Mouse (Mus musculus) forebrain, embryonic 13.5 days (tissue): Measurements from ENCODE around the gene Tnnc2. TPM values are rescaled to one million over a fixed set of nuclear protein-coding genes. Genes with fewer than 3 reads are reported as not detected.
A peak's percentile ranks its signal among the peaks of the same experiment; 100 is the strongest.

Source experiments
- ATAC-seq: fragments of 200-750 bp; cut with Nextera tagmentation; 2 replicates; pipeline ENCODE4 v1.8.0; 2017
- H3K27ac ChIP-seq: fragments of 300-500 bp; sonication (generic); 2 replicates; pipeline ENCODE4 v1.5.1; 2015; ENCODE audit warnings: inconsistent platforms, mild to moderate bottlenecking, moderate library complexity
- H3K27me3 ChIP-seq: fragments of 300-500 bp; sonication (generic); 2 replicates; pipeline ENCODE4 v1.6.1; 2015; ENCODE audit warnings: mild to moderate bottlenecking, inconsistent platforms
- H3K36me3 ChIP-seq: fragments of 300-500 bp; sonication (generic); 2 replicates; pipeline ENCODE4 v1.6.1; 2015; ENCODE audit warnings: mild to moderate bottlenecking, inconsistent platforms; ENCODE audit not compliant: poor library complexity, severe bottlenecking
- H3K4me1 ChIP-seq: fragments of 300-500 bp; sonication (generic); 2 replicates; pipeline ENCODE4 v1.6.1; 2015; ENCODE audit warnings: inconsistent platforms
- H3K4me2 ChIP-seq: fragments of 300-500 bp; sonication (generic); 2 replicates; pipeline ENCODE4 v1.6.1; 2015; ENCODE audit warnings: inconsistent platforms, mild to moderate bottlenecking, moderate library complexity
- H3K4me3 ChIP-seq: fragments of 300-500 bp; sonication (generic); 2 replicates; pipeline ENCODE4 v1.5.1; 2015; ENCODE audit warnings: mild to moderate bottlenecking, inconsistent platforms
- H3K9ac ChIP-seq: fragments of 300-500 bp; sonication (generic); 2 replicates; pipeline ENCODE4 v1.6.1; 2015; ENCODE audit warnings: mild to moderate bottlenecking, inconsistent platforms
- H3K9me3 ChIP-seq: fragments of 300-500 bp; sonication (generic); replicated peaks from 2 replicates; pipeline ENCODE4 v1.6.1; 2016; ENCODE audit warnings: inconsistent platforms
- WGBS: fragments of 180-500 bp; shearing (Covaris S2); methylation state at CpG from one replicate; pipeline ENCODE4 v1.1.7; 2015; 5-methylcytosine and 5-hydroxymethylcytosine counted together
- polyA plus RNA-seq: library from polyadenylated mRNA; unstranded; fragments of >200 nt; fragmentation: Nextera tagmentation; extraction: Ambion mirVana; gene quantifications from 2 replicates; pipeline ENCODE4 v1.2.1, GENCODE M21; 2015

Gene Tnnc2
- not detected in 2 replicates for polyA plus RNA-seq

- H3K27ac ChIP-seq: no peak within 1 kb of the TSS
- ATAC-seq: no peak
- H3K27me3 ChIP-seq: no peaks in the 10 kb centered on the region
- no peak within 1 kb of the TSS for H3K4me3 ChIP-seq
- no peak within 1 kb of the TSS for H3K9ac ChIP-seq
- no peaks in the 10 kb centered on the region for H3K9me3 ChIP-seq
- no peaks in the 10 kb centered on the region for H3K36me3 ChIP-seq
- H3K4me1 ChIP-seq: peaks cover under 1% of the 10 kb centered on the region; the same call in 1 of the 2 replicates
- 64% methylated on average over 8 of the region's 8 CpGs for WGBS
- H3K4me2 ChIP-seq: no peak within 1 kb of the TSS
These were observed at the start of gene Tnnc2 for GRCm38 (mm10) chr2:164779481-164780086. Tnnc2 (minus strand) TSS chr2:164779967.

DNA sequence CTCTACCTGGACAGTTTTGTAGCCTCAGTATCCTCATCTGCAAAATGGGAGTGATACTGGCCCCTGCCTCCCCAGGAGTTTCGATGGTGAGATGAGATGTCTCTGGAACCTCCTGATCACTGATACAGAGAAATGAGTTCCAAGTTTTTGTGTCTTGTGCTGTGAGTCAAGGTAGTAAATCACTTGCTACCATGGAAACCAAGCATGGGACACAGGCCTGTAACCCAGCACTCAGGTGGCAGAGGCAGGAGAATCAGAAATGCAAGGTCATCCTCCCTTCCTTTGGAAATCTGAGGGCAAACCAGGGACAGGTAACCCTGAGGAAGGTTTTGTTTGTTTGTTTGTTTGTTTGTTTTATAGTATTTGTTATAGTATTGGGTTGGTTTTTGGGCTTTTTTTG lies 49.3 kb upstream of the Tnnc2 start:
- Histone ChIP-seq H3K9ac (no peak overlapping the region), H3K9me3 (no peaks in the 10 kb centered on the region), H3K4me1 (peaks cover 16% of the 10 kb centered on the region), H3K4me3 (no peak overlapping the region), H3K27me3 (no peaks in the 10 kb centered on the region), H3K36me3 (peaks cover 46% of the 10 kb centered on the region), H3K4me2 (no peak overlapping the region), H3K27ac (no peak overlapping the region)
- 98% methylated on average over 1 of the region's 1 CpGs for WGBS
- ATAC-seq: no peak

DNA sequence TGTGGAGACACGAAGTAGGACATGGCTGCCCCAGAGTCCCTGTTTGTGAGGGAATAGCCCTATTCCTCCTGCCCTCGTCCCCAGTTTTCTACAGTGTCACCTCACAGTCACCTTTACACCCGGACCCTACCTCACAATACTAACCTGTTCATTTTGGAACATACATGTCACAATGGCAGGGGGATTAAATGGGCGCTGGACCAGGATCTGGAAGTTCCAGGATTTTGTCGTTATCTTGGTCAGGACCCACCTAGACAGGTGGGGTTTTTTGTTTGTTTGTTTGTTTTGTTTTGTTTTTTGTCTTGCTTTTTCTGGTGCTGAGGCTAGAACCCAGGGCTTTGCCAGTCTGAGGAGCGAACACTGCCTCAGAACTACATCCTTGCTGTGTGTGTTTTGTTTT lies 48.7 kb upstream of the Tnnc2 start, which contains the start of gene Spata25:
TSS of gene Spata25 (minus strand) at position 101 of the 400 bp plus-strand sequence.
- 88% methylated on average over 6 of the region's 6 CpGs for WGBS
- Histone ChIP-seq H3K27me3 (no peaks in the 10 kb centered on the region), H3K9ac (no peak within 1 kb of the TSS), H3K4me2 (no peak within 1 kb of the TSS), H3K27ac (no peak within 1 kb of the TSS), H3K36me3 (peaks cover 46% of the 10 kb centered on the region), H3K4me3 (no peak within 1 kb of the TSS), H3K9me3 (no peaks in the 10 kb centered on the region), H3K4me1 (peaks cover 20% of the 10 kb centered on the region)
- no peak for ATAC-seq

DNA sequence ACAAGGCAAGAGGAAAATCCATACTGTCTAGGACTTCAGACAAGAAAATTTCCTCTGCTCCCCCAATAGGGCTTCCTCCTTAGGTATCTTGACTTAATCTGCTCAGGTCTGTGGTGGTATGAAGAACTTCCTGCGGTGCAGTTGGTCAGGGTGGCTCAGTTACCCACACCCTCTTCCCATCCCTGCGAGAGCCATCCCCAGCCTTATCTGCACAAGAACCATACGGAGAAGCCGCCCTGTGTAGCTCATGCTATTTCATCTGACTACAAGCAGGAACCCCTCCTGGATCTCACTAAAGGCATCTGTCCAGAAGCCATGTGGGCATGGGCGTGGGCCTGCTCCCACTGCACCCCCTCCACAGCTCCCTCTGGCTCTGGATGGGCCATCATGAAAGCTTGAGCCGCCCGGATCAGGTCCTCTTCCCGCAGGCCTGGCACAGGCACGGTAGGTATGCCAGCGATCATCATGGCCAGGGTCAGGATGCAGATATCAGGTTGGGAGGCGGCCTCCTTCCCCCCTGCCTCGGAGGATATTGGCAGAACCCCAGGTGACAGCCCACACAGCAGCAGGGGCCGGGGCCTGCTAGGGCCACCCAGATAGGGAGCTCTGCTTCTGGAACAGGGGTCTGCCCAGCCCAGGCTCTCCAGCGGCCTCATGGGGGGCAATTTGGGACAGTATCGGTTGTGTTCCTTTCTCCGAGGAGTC lies 47.5 kb upstream of the Tnnc2 start:
- Histone ChIP-seq H3K27me3 (no peaks in the 10 kb centered on the region), H3K9ac (no peak overlapping the region), H3K4me3 (no peak overlapping the region), H3K27ac (no peak overlapping the region), H3K9me3 (no peaks in the 10 kb centered on the region), H3K36me3 (peaks cover 46% of the 10 kb centered on the region), H3K4me1 (peaks cover 17% of the 10 kb centered on the region), H3K4me2 (no peak overlapping the region)
- 93% methylated on average over 15 of the region's 16 CpGs for WGBS
- no peak for ATAC-seq

- H3K9me3 ChIP-seq: no peaks in the 10 kb centered on the region
- 95% methylated on average over 17 of the region's 17 CpGs for WGBS
- no peak for ATAC-seq
- H3K27me3 ChIP-seq: no peaks in the 10 kb centered on the region
- H3K9ac ChIP-seq: no peak overlapping the region
- H3K4me3 ChIP-seq: no peak overlapping the region
- H3K36me3 ChIP-seq: peaks cover 60% of the 10 kb centered on the region
- H3K4me2 ChIP-seq: no peak overlapping the region
- H3K4me1 ChIP-seq: peaks cover 20% of the 10 kb centered on the region
- H3K27ac ChIP-seq: no peak overlapping the region
These were observed 45.8 kb upstream of the Tnnc2 start for GRCm38 (mm10) chr2:164825521-164825920.

- Histone ChIP-seq H3K4me1 (peaks cover 20% of the 10 kb centered on the region), H3K4me2 (peak overlapping the region; percentile 65; the same call in 1 of the 2 replicates), H3K27ac (no peak overlapping the region), H3K9ac (no peak overlapping the region), H3K27me3 (no peaks in the 10 kb centered on the region), H3K36me3 (peaks cover 65% of the 10 kb centered on the region), H3K9me3 (no peaks in the 10 kb centered on the region), H3K4me3 (peak overlapping the region; percentile 63)
- 95% methylated on average over 4 of the region's 4 CpGs for WGBS
- ATAC-seq: no peak
These were observed 44.2 kb upstream of the Tnnc2 start for GRCm38 (mm10) chr2:164823969-164824368.

GRCm38 (mm10) chr2:164823181-164823585 lies 43.4 kb upstream of the Tnnc2 start:
- peak overlapping the region; percentile 63 for H3K4me3 ChIP-seq
- no peaks in the 10 kb centered on the region for H3K9me3 ChIP-seq
- H3K36me3 ChIP-seq: peaks cover 59% of the 10 kb centered on the region
- H3K9ac ChIP-seq: peak overlapping the region; percentile 76
- peaks cover 20% of the 10 kb centered on the region for H3K4me1 ChIP-seq
- no peaks in the 10 kb centered on the region for H3K27me3 ChIP-seq
- 2% methylated on average over 10 of the region's 10 CpGs for WGBS
- peak overlapping the region; percentile 84 for H3K27ac ChIP-seq
- H3K4me2 ChIP-seq: peak overlapping the region; percentile 65
- ATAC-seq: peak; percentile 67

GRCm38 (mm10) chr2:164822636-164823165 lies 42.9 kb upstream of the Tnnc2 start, which contains the start of gene Zswim1:
Zswim1 (plus strand) TSS chr2:164822686.
- H3K27ac ChIP-seq: peak within 1 kb of the TSS; percentile 84
- ATAC-seq: peak; percentile 99
- H3K4me1 ChIP-seq: peaks cover 20% of the 10 kb centered on the region
- H3K9me3 ChIP-seq: no peaks in the 10 kb centered on the region
- peaks cover 54% of the 10 kb centered on the region for H3K36me3 ChIP-seq
- peak within 1 kb of the TSS; percentile 63 for H3K4me3 ChIP-seq
- WGBS: 1% methylated on average over 32 of the region's 32 CpGs
- no peaks in the 10 kb centered on the region for H3K27me3 ChIP-seq
- peak within 1 kb of the TSS; percentile 65 for H3K4me2 ChIP-seq
- peak within 1 kb of the TSS; percentile 76 for H3K9ac ChIP-seq

DNA sequence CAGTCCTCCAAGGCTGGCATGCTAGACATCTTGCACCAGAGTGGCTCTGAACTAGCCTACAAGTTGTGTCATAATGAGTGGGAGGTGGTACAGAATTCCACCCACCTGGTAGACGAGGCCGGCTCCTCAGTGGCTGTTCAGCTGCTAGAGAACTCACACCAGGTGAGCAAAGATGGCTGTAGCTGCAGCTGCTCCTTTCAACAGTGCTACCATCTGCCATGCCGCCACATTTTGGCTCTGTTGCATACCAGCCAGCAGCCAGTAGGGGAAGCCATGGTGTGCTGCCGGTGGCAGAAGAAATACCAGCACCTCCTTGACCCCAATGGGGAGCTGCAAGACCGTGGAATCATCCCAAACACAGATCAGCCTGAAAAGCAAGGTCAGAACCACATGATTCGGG lies 41.3 kb upstream of the Tnnc2 start:
- H3K27ac ChIP-seq: no peak overlapping the region
- no peak overlapping the region for H3K4me2 ChIP-seq
- ATAC-seq: no peak
- 88% methylated on average over 6 of the region's 6 CpGs for WGBS
- H3K4me3 ChIP-seq: no peak overlapping the region
- peaks cover 20% of the 10 kb centered on the region for H3K4me1 ChIP-seq
- H3K9me3 ChIP-seq: no peaks in the 10 kb centered on the region
- peaks cover 38% of the 10 kb centered on the region for H3K36me3 ChIP-seq
- no peaks in the 10 kb centered on the region for H3K27me3 ChIP-seq
- H3K9ac ChIP-seq: no peak overlapping the region

DNA sequence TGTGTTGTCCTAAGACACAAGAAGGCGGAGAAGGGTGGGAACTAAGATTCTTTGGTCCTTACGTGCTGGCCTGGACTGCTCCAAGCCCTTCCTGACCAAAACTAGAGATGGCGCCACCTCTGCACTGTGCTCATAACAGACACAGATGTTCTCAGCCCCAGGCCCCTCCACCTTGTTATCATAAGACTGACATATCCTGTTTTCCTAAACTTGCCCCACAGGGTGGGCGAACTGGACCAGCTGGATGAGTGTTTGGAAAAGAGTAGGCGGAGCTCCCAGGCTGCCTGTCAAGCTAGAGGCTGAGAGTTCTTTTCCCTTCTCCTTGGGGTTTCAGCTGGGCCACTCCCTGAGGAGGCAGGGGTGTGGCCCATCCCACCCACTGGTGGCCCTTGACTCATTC lies 37.9 kb upstream of the Tnnc2 start:
- Histone ChIP-seq H3K4me3 (no peak overlapping the region), H3K9ac (no peak overlapping the region), H3K27me3 (no peaks in the 10 kb centered on the region), H3K36me3 (peaks cover 23% of the 10 kb centered on the region), H3K27ac (no peak overlapping the region), H3K4me2 (no peak overlapping the region), H3K4me1 (peaks cover 6% of the 10 kb centered on the region; the same call in 1 of the 2 replicates), H3K9me3 (no peaks in the 10 kb centered on the region)
- WGBS: 85% methylated on average over 5 of the region's 5 CpGs
- no peak for ATAC-seq

DNA sequence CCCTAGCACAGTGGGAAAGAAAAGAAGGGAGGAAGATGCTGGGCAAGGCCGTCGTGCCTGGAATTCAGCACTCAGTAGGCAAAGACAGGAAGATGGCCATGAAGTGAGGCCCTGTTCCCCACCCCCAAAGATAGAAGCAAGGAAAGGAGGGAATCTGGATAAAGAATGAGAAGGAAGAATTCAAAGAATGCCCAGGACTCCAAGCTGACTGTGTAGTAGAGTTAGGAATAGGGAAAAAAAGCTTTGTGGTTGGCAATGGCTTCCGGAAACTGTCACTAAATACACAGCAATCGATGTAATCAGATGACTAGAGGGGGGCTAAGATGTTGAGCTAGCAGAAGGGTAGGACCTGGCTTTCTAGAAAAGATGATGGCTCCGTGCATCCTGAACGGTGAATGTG lies 37.4 kb upstream of the Tnnc2 start:
- ATAC-seq: no peak
- Histone ChIP-seq H3K4me1 (peaks cover 3% of the 10 kb centered on the region; the same call in 1 of the 2 replicates), H3K9me3 (no peaks in the 10 kb centered on the region), H3K27me3 (no peaks in the 10 kb centered on the region), H3K9ac (no peak overlapping the region), H3K4me3 (no peak overlapping the region), H3K36me3 (peaks cover 23% of the 10 kb centered on the region), H3K4me2 (no peak overlapping the region), H3K27ac (no peak overlapping the region)
- 90% methylated on average over 6 of the region's 6 CpGs for WGBS

GRCm38 (mm10) chr2:164815821-164816220 lies 36.1 kb upstream of the Tnnc2 start:
- no peaks in the 10 kb centered on the region for H3K4me1 ChIP-seq
- H3K36me3 ChIP-seq: peaks cover 12% of the 10 kb centered on the region
- no peaks in the 10 kb centered on the region for H3K9me3 ChIP-seq
- no peaks in the 10 kb centered on the region for H3K27me3 ChIP-seq
- 91% methylated on average over 8 of the region's 8 CpGs for WGBS
- no peak overlapping the region for H3K4me2 ChIP-seq
- no peak overlapping the region for H3K27ac ChIP-seq
- ATAC-seq: no peak
- no peak overlapping the region for H3K9ac ChIP-seq
- no peak overlapping the region for H3K4me3 ChIP-seq
